Mouse (Mus musculus) myocyte (in vitro differentiated cells): ENCODE results near the gene H2afy.

Experiments
- CEBPB ChIP-seq: IDR thresholded peaks from 2 replicates; pipeline ENCODE4 v1.6.1; 2011; ENCODE audit warnings: mild to moderate bottlenecking, moderate library complexity; ENCODE audit not compliant: poor library complexity, insufficient read depth, severe bottlenecking
- E2F4 ChIP-seq: IDR thresholded peaks from one replicate; pipeline ENCODE4 v1.6.1; 2011; ENCODE audit warnings: mild to moderate bottlenecking, control low read depth, moderate library complexity; ENCODE audit not compliant: insufficient read depth
- MAX ChIP-seq: IDR thresholded peaks from one replicate; pipeline ENCODE4 v1.6.1; 2011; ENCODE audit warnings: low read depth, mild to moderate bottlenecking, control low read depth
- MYOD1 ChIP-seq, 3 experiments: IDR thresholded peaks; one replicate each; pipeline ENCODE4 v1.6.1; 2011; ENCODE audit warnings: control low read depth in 2 of 3, low read depth in 2 of 3, mild to moderate bottlenecking in 2 of 3, moderate library complexity in 1 of 3; ENCODE audit not compliant: insufficient read length in 2 of 3, control insufficient read depth in 1 of 3
- MYOG ChIP-seq, 3 experiments: IDR thresholded peaks; one replicate each; pipeline ENCODE4 v1.6.1; 2011; ENCODE audit warnings: control low read depth in 2 of 3, low read depth in 2 of 3, mild to moderate bottlenecking in 2 of 3; ENCODE audit not compliant: insufficient read length in 2 of 3, control insufficient read depth in 1 of 3, insufficient read depth in 1 of 3
- POLR2A ChIP-seq: IDR thresholded peaks from one replicate; pipeline ENCODE4 v1.6.1; 2011; ENCODE audit warnings: low read depth, mild to moderate bottlenecking, control low read depth, moderate library complexity; ENCODE audit not compliant: insufficient read length
- POLR2AphosphoS2 ChIP-seq: IDR thresholded peaks from one replicate; pipeline ENCODE4 v1.6.1; 2011; ENCODE audit warnings: low read depth, control low read depth; ENCODE audit not compliant: insufficient read length
- REST ChIP-seq: IDR thresholded peaks from one replicate; pipeline ENCODE4 v1.6.1; 2011; ENCODE audit warnings: mild to moderate bottlenecking, control low read depth, moderate library complexity; ENCODE audit not compliant: insufficient read depth, insufficient read length
- SRF ChIP-seq: IDR thresholded peaks from one replicate; pipeline ENCODE4 v1.6.1; 2011; ENCODE audit warnings: low read depth; ENCODE audit not compliant: control insufficient read depth, insufficient read length
- TCF12 ChIP-seq: IDR thresholded peaks from one replicate; pipeline ENCODE4 v1.6.1; 2011; ENCODE audit warnings: mild to moderate bottlenecking, control low read depth; ENCODE audit not compliant: poor library complexity, insufficient read depth, severe bottlenecking
- USF1 ChIP-seq: IDR thresholded peaks from one replicate; pipeline ENCODE4 v1.6.1; 2011; ENCODE audit warnings: low read depth, mild to moderate bottlenecking, control low read depth, moderate library complexity

DNA sequence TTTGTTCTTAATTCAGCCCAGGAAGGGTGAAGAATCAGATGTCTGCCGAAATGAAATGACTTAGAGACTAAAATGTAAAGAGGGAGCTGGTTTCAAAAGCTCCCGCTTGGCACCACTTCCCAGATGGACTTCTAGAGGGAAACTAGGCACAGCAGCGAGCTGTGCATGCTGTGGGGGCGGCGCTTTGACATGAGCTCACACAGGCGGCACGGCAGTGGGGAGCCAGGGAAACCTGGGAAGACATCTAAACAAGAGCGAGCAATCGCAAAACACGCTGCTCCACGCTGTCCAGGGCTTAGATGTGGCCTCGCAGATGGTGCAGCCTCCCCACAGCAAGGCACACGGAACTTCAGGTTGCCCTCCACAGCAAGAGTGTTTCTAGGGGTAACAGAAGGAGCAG lies 23.2 kb downstream of the H2afy start:
- TF ChIP-seq E2F4, result no peak
- no peak for TF ChIP-seq POLR2A
- TF ChIP-seq MYOG (IDR thresholded peaks at IDR 0.05; ENCODE audit: control insufficient read depth in 1 of 3, insufficient read depth in 1 of 3, insufficient read length in 2 of 3, low read depth in 2 of 3), result no peak
- TF ChIP-seq USF1, result no peak
- TF ChIP-seq POLR2AphosphoS2, result no peak
- no peak for TF ChIP-seq MYOD1 (IDR thresholded peaks at IDR 0.05; ENCODE audit: control insufficient read depth in 1 of 3, insufficient read length in 2 of 3, low read depth in 2 of 3)
- TF ChIP-seq CEBPB, result no peak
- TF ChIP-seq TCF12, result no peak
- TF ChIP-seq REST, result no peak
- TF ChIP-seq MAX, result no peak
- TF ChIP-seq SRF, result no peak
